Mouse (Mus musculus) cortical plate, adult 2 months (tissue): ENCODE data around the gene Ube2o.

Source experiments
- CTCF ChIP-seq: fragments of 200-500 bp; IDR thresholded peaks from 2 replicates; pipeline ENCODE4 v1.5.1; 2011; ENCODE audit warnings: mild to moderate bottlenecking, control low read depth, low read length; ENCODE audit not compliant: insufficient read depth; ENCODE audit errors: extremely low read depth
- POLR2A ChIP-seq: fragments of 200-500 bp; IDR thresholded peaks from 2 replicates; pipeline ENCODE4 v1.6.1; 2011; ENCODE audit warnings: mild to moderate bottlenecking, low read length, control low read depth; ENCODE audit not compliant: insufficient read depth; ENCODE audit errors: extremely low read depth

GRCm38 (mm10) chr11:116512987-116513386, 68.3 kb downstream of the Ube2o start:
- TF ChIP-seq CTCF (no peak), POLR2A (no peak)
